Mouse (Mus musculus) kidney, postnatal 36 days (tissue): ENCODE measurements at regions not wholly inside any gene's neighbourhood (a gene's known extent, or its start where the extent isn't known, plus 50 kb on each side); places are given as distances from the start of the nearest gene placed in this dataset.

Experiments
- DNase-seq, 2 experiments: peaks; one replicate each; pipeline ENCODE4 v3.0.0; 2021 to 2022; ENCODE audit warnings: mixed read lengths in 2 of 2

DNA sequence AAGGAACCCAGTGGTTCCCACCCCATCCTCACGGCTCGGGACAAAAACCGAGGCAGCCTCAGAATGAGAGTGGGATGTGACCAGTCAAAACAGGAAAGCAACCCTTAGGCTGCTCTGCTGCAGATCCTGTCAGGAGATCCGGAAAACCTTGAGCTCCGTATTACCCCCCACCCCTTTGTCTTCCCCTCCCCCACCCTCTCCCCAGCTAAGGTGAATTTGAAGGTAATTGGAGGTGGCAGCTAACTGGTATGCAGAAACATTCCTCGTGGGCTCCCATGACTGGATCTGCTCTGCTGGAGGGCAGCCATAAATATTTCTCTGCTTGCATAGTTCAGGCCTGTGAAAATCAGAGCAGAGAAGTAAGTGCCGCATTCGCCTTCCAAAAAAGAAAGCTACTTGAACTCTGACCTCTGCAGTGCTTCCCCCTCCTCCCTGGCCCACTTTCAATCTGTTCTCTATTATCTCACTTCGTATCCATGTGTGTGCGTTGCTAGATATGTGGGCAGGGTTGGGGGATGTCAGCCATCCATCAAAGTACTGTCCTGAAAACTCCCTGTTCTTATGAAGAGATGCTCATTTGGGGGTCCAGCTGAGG, 82.9 kb upstream of the Spin1 start:
- peak; percentile 44 to 70 for DNase-seq

DNA sequence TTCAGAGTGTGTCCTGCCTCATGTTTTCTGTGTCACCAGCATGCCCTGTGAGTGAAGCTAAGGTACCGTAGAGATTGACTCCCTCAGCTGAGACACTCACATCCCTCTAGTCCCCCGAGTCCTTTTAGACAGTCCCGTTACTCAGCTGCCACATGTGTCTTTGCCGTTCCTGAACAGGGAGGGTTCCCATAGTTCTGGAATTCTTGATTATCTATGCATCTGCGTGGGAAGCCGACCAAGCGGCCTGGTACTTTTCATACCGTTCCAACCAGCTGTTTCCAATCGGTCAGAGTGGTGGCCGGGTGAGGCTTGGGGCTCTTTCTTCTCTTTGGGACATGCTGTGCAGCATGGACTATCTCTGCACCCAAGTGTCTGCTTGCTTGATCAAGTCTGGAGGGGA, 82.3 kb upstream of the Spin1 start:
- DNase-seq = no peak

DNA sequence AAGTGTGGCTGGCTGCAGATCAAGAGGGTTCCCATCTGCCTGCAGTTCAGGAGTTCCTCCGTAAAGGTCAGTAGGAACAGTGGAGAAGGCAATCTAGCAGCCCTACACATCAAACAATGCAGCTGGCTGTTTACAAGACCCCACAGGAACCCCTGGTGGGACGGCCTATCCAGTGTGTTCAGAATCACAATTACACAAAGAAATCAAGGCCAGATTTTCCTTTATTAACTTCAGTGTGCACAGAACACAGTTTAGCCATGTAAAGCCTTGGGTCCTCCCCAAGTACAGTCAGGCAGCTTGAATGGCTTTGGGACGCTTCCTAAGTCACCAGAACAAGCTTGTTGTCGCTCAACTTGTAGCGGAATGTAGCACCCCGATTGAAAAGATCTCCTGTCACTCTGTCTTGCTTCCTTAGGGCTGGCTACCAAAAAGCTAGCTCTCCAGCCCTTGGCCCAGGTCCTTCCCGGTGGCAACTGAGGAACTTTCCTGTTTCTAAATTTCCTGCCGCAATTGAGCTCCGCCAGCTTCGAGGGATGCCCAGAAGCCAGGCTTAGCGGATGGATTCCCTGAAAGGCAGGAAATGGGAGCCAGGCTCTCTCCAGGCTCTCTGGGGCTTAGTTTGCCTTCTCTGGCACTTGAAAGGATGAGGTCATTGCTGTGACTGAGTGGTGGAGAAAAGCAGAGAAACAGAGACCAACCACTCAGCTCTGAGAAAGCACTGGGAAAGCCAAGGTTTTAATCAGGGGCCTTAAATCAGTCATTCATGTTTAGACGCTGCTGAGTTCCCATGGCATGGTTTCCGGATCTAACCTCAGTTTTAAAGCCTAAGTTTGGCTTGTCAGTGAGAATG, 78.1 kb upstream of the Spin1 start:
- no peak for DNase-seq

DNA sequence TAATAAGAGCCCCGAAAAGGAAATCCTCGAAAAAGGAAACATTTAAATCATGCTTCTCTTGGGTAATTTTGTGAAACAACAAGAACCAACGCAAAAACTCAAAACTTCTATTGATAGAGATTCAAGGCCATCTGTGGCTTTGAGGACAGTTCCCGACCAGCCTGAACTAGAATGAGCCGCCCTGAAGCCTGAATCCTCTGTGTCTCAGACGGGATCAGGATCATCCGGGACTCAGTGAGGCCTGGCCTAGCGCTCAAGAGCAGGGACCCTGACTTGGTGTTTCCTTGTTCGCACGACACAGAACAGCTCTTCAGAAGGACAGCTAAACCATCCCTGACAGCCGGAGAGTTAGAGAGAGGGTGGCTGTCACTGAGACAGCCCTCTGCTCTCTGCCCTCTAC, 77.4 kb upstream of the Spin1 start:
- DNase-seq = no peak

DNA sequence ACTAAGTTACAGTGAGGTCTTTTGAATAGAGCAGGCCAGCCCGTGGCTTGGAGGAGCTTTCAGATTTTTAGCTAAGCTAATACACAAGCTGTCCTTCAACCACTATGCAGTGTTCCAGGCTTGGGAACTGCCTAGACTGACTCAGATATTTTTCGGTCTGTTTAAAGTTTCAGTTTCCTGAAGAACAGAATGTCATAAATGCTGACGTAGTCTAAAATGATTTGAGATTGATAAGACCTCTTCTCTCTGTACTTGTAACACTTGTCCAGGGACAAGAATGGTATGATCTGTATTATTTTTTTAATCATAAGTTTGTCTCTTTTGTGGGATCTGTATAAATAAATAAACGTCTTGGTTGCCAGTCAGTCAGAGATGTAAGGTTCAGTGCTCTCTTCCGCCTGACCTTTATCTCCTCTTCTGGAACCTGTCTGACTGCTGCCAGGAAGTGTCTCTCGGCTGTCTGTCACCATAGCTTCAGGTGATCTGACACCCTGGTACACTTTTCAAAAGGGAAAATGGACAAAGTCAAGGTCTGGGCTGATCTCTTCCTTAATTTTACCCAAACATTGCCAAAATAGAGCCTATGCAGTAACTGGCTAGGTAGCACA, 74.3 kb upstream of the Spin1 start:
- DNase-seq = no peak

DNA sequence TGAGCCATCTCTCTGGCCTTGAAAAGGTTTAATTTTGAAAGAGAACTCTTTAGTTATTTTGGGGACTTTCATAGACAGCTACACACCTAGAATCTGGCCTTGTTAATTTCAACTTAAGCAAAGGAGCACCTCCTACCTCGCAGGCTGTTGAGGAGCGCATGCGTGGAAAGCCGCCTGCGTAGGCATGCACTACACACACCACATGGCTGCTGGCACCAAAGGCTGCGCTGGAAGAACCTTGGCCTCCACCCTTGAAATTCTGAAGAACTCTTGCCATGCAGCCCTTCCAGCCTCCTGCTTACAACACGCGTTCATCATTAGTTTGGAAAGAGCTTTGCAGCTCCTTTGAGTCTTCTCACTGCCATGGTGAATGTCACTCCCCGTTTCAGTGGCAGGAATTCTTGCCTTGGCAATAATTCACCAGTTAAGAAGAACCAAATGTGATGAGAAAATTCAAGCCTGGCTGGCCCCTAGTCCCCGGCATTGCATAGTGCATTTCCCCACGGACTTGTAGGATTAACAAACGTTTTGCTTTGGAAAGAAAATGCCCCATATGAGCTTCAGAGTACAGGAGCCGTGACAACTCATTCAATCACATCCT, 62.7 kb upstream of the Spin1 start:
- no peak for DNase-seq

DNA sequence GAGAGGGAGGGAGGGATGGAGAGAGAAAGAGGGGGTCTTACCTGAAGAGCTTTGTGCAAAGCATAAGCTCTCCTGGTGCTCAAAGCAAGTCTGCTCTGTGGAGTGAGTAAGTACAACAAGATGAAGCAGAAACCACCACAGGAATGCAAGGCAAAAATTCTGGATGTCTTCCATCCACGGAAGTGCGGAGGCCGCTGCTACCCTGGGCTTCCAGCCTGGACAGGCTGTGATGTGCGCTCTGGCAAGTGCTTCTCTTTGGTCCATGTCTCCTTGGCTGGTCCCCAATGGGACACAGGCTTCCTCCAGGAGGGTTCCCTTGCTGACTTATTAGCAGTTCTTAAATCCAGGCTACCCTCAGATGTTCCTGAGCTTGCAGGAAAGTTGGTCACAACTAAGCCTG, 61.7 kb upstream of the Spin1 start:
- no peak for DNase-seq

DNA sequence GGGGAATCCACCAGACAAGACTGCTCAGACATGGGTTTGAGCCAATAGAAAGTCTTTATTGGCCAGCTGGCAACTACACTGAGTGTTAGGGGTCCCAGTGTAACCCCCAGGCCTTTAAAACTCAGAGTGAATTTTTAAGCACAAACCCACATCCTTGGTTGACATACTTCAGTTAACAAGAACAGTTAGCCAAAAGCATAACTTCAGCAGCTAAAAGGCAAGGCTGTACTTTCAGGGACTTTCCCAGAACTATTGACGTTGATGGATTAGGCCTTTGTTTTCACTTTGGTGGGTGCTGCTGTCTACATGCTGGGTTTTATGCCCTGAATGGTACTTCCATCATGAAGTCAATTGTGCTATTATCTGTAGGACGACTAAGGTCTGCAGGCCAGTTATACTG, 59.6 kb upstream of the Spin1 start:
- no peak for DNase-seq

DNA sequence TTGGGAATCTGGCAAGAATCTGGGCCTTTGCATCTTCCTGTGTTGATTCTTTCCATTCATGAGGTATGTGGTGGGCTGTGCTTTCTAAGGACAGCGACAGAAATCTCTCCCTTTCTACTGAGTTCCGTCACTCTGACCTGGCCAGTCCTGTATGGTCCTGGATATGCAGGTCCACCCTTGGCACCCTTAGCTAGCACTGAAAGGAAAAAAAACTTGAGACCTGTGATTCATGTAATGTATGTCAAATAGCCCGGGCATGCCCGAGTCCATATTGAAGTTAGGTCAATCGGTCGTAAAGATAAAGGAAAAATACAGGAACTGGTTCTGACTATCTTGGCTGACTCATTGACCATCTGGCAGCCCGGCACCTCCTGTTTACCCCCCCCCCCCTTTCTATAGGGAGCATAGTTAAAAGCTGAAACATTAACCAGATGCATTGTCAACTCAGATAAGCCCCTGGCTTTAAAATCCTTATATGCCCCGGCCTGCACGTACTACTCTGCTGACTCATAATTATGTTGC, 57.7 kb upstream of the Spin1 start:
- no peak for DNase-seq
